Mouse (Mus musculus) heart, embryonic 10.5 days (tissue): ENCODE measurements at regions not wholly inside any gene's neighbourhood (a gene's known extent, or its start where the extent isn't known, plus 50 kb on each side); places are given as distances from the start of the nearest gene placed in this dataset.

ENCODE experiments used
- DNase-seq: peaks from one replicate; pipeline ENCODE4 v3.0.0-alpha.2; 2017; ENCODE audit warnings: low spot score
- H3K27ac ChIP-seq: fragments of 300-500 bp; sonication (generic); 2 replicates; pipeline ENCODE4 v1.5.1; 2016; ENCODE audit warnings: mild to moderate bottlenecking
- H3K27me3 ChIP-seq: fragments of 300-500 bp; sonication (generic); 2 replicates; pipeline ENCODE4 v1.6.1; 2016; ENCODE audit warnings: mild to moderate bottlenecking; ENCODE audit not compliant: poor library complexity, insufficient read depth, severe bottlenecking
- H3K36me3 ChIP-seq: fragments of 300-500 bp; sonication (generic); 2 replicates; pipeline ENCODE4 v1.6.1; 2016; ENCODE audit warnings: mild to moderate bottlenecking, moderate library complexity
- H3K4me1 ChIP-seq: fragments of 300-500 bp; sonication (generic); 2 replicates; pipeline ENCODE4 v1.6.1; 2016; ENCODE audit warnings: mild to moderate bottlenecking
- H3K4me3 ChIP-seq: fragments of 300-500 bp; sonication (generic); 2 replicates; pipeline ENCODE4 v1.5.1; 2016; ENCODE audit warnings: mild to moderate bottlenecking, moderate library complexity
- H3K9me3 ChIP-seq: fragments of 300-500 bp; sonication (generic); 2 replicates; pipeline ENCODE4 v1.6.1; 2016; ENCODE audit warnings: mild to moderate bottlenecking, moderate library complexity
- WGBS: fragments of 180-500 bp; shearing (Covaris S2); methylation state at CpG from one replicate; pipeline ENCODE4 v1.1.7; 2016; 5-methylcytosine and 5-hydroxymethylcytosine counted together

DNA sequence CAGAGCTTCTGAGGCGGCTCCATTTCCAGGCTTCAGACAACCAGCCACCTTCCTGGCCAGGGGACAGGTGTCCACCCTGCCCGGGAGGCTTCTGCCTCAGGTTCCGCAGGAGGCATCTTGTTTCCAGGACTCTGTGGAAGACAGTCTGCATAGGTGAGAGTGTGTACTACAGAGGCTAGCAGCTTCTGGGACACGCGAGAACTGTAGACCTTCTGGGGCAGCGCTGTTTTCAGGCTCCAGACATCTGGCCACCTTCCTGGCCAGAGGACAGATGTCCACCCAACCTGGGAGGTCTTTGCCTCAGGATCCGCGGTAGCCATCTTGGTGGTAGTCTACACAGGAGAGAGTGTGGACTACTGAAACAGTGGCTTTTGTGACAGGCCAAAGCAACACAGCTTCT, 258.8 kb upstream of the Pglyrp3 start:
- 85% methylated on average over 8 of the region's 8 CpGs for WGBS
- H3K27ac ChIP-seq: no peak overlapping the region

More for the DNA sequence above, 258.8 kb upstream of the Pglyrp3 start:
- peaks cover 6% of the 10 kb centered on the region; the same call in 1 of the 2 replicates for H3K9me3 ChIP-seq
- H3K4me1 ChIP-seq: no peaks in the 10 kb centered on the region
- no peaks in the 10 kb centered on the region for H3K27me3 ChIP-seq
- DNase-seq: peak; percentile 70
- no peak overlapping the region for H3K4me3 ChIP-seq
- H3K36me3 ChIP-seq: no peaks in the 10 kb centered on the region
